Mouse (Mus musculus) liver, embryonic 15.5 days (tissue): Measurements from ENCODE around the gene Zfp109. TPM values are rescaled to one million over a fixed set of nuclear protein-coding genes. Genes with fewer than 3 reads are reported as not detected.
"Not testable (repeated sequence)": the region's sequence is repeated elsewhere in the genome, so short reads cannot be mapped to it uniquely, and the experiment has no call there.

Source experiments
- ATAC-seq: fragments of 200-750 bp; cut with Nextera tagmentation; 2 replicates; pipeline ENCODE4 v1.8.0; 2017; ENCODE audit warnings: moderate number of reproducible peaks, mild to moderate bottlenecking, moderate library complexity; ENCODE audit not compliant: insufficient read depth
- H3K27ac ChIP-seq: fragments of 300-500 bp; sonication (generic); replicated peaks from 2 replicates; pipeline ENCODE4 v1.5.1; 2015; ENCODE audit warnings: mild to moderate bottlenecking, inconsistent platforms
- H3K27me3 ChIP-seq: fragments of 300-500 bp; sonication (generic); 2 replicates; pipeline ENCODE4 v1.6.1; 2015; ENCODE audit warnings: mild to moderate bottlenecking, inconsistent platforms
- H3K36me3 ChIP-seq: fragments of 300-500 bp; sonication (generic); replicated peaks from 2 replicates; pipeline ENCODE4 v1.6.1; 2015; ENCODE audit warnings: moderate library complexity, mild to moderate bottlenecking, inconsistent platforms
- H3K4me1 ChIP-seq: fragments of 300-500 bp; sonication (generic); replicated peaks from 2 replicates; pipeline ENCODE4 v1.6.1; 2015; ENCODE audit warnings: inconsistent platforms
- H3K4me2 ChIP-seq: fragments of 300-500 bp; sonication (generic); 2 replicates; pipeline ENCODE4 v1.6.1; 2015; ENCODE audit warnings: moderate library complexity, mild to moderate bottlenecking, inconsistent platforms
- H3K4me3 ChIP-seq: fragments of 300-500 bp; sonication (generic); replicated peaks from 2 replicates; pipeline ENCODE4 v1.5.1; 2015; ENCODE audit warnings: mild to moderate bottlenecking, inconsistent platforms
- H3K9ac ChIP-seq: fragments of 300-500 bp; sonication (generic); 2 replicates; pipeline ENCODE4 v1.6.1; 2015; ENCODE audit warnings: moderate library complexity, mild to moderate bottlenecking, inconsistent platforms
- H3K9me3 ChIP-seq: fragments of 300-500 bp; sonication (generic); replicated peaks from 2 replicates; pipeline ENCODE4 v1.6.1; 2016; ENCODE audit warnings: inconsistent platforms
- WGBS: fragments of 180-500 bp; shearing (Covaris S2); methylation state at CpG from one replicate; pipeline ENCODE4 v1.1.7; 2015; ENCODE audit warnings: mixed read lengths; ENCODE audit not compliant: insufficient replicate concordance; 5-methylcytosine and 5-hydroxymethylcytosine counted together
- polyA plus RNA-seq: library from polyadenylated mRNA; unstranded; fragments of >200 nt; fragmentation: Nextera tagmentation; extraction: Ambion mirVana; gene quantifications from 2 replicates; pipeline ENCODE4 v1.2.1, GENCODE M21; 2015

Gene Zfp109
- 1.0 and 1.2 TPM in 2 replicates for polyA plus RNA-seq

DNA sequence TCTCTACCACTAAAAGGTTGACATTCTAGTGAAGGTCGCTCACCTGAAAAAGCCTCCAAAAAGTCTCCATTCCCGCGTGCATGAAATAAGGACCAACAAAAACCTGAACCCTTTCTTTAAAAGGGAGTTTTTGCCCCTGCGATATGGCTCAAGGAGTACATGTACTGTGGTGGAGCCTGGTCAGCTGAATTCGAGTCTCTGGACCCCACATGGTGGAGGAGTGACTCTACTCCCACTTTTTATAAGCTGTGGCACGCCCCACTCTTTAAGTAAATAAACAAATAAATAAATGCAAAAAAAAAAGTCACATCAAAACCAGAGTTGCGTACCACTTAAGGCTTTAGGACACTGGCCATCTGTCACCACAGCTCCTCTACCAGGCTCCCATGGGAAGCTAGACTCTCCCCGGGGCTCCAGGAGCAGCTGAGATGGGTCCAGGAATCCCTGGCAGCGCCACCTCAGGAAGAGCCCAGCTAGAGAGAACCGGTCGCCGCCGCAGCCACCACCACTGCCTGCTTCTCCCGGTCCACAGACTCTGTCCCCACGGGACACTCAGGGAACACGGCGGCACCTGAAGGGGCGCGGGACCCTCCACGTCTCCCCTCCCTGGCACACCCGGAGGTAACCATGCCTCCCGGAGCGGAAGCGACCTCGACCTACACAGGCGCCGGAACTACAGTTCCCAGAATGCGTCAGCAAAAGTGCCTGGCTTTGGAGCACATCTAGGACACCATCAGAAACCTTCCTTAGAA is at the start of gene Zfp109:
Gene Zfp109 (minus strand): TSS at position 521 of the 752 bp plus-strand sequence.
- 4% methylated on average over 28 of the region's 28 CpGs for WGBS
- H3K4me3 ChIP-seq = peak within 1 kb of the TSS; percentile 67

DNA sequence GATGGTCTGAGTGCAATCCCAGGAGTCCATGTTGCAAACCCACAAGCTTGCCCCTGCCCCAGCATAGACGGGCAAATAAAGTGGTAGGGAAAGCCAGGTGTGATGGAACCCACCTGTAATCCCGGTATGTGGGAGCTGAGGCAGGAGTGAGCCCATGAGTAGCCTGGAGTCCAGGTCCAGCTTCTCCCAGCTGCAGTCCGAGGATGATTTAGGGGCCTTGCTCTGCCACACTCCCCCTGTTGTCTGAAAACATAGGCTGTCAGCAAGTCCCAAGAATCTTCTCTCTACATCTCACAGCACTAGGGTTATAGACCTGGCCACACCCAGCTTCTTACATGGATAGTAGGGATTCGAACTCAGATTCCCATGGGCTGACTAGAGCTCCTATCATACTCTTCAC is 49.6 kb upstream of the Zfp109 start:
- 63% methylated on average over 4 of the region's 4 CpGs for WGBS
- no peak overlapping the region for H3K4me2 ChIP-seq
- H3K4me3 ChIP-seq = no peak overlapping the region
- peaks cover 15% of the 10 kb centered on the region for H3K36me3 ChIP-seq
- H3K27me3 ChIP-seq = no peaks in the 10 kb centered on the region
- H3K9me3 ChIP-seq = no peaks in the 10 kb centered on the region
- no peak overlapping the region for H3K9ac ChIP-seq
- no peak for ATAC-seq
- no peaks in the 10 kb centered on the region for H3K4me1 ChIP-seq
- H3K27ac ChIP-seq = no peak overlapping the region

More for the DNA sequence above, at the start of gene Zfp109:
- Histone ChIP-seq H3K4me1 (peaks cover 6% of the 10 kb centered on the region; the same call in 1 of the 2 replicates), H3K36me3 (no peaks in the 10 kb centered on the region), H3K9me3 (no peaks in the 10 kb centered on the region), H3K4me2 (peak within 1 kb of the TSS; percentile 70), H3K27me3 (no peaks in the 10 kb centered on the region), H3K27ac (no peak within 1 kb of the TSS), H3K9ac (peak within 1 kb of the TSS; percentile 50; the same call in 1 of the 2 replicates)
- peak; percentile 58 for ATAC-seq

DNA sequence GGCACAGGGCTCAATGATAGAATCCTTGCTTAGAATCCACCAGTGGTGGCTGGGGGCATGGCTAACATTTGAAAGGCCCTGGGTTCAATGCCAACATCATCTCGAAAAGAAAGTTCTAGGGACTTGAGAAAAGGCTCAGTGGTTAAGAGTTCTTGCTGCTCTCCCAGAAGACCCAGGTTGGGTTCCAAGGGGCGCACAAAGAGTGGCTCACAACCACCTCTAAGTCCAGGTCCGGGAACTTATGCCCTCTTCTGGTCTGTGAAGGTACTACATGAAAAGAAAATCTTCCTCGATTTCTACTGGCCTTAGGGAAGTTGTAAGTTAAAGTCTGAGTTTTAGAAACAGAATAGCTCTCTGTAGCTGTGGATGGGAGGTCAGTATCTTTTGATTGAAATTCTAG is 48.7 kb upstream of the Zfp109 start:
- WGBS = 28% methylated on average over 4 of the region's 4 CpGs
- Histone ChIP-seq H3K36me3 (peaks cover 7% of the 10 kb centered on the region; the same call in 1 of the 2 replicates), H3K4me3 (no peak overlapping the region), H3K4me2 (no peak overlapping the region), H3K27me3 (no peaks in the 10 kb centered on the region), H3K4me1 (no peaks in the 10 kb centered on the region), H3K9me3 (no peaks in the 10 kb centered on the region), H3K9ac (no peak overlapping the region), H3K27ac (no peak overlapping the region)
- no peak for ATAC-seq

DNA sequence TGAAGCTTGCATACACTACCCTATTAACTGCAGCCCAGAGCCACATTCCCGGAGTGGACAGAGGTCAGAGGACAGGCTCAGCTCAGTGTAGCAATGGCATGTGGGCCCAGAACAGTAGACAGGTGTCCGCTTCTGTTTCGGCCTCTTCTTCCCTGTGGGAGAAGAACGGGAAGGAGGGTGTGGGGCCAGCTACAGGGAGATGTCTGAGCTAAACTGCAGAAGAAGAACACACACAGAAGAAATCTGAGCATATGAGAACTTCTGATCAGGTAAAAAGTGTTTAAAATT is 43.4 kb upstream of the Zfp109 start:
- no peak for ATAC-seq
- H3K4me2 ChIP-seq = no peak overlapping the region
- 52% methylated on average over 4 of the region's 4 CpGs for WGBS
- no peaks in the 10 kb centered on the region for H3K36me3 ChIP-seq
- H3K4me1 ChIP-seq = no peaks in the 10 kb centered on the region
- H3K27ac ChIP-seq = no peak overlapping the region
- no peaks in the 10 kb centered on the region for H3K9me3 ChIP-seq
- H3K9ac ChIP-seq = no peak overlapping the region
- H3K4me3 ChIP-seq = no peak overlapping the region
- H3K27me3 ChIP-seq = no peaks in the 10 kb centered on the region

DNA sequence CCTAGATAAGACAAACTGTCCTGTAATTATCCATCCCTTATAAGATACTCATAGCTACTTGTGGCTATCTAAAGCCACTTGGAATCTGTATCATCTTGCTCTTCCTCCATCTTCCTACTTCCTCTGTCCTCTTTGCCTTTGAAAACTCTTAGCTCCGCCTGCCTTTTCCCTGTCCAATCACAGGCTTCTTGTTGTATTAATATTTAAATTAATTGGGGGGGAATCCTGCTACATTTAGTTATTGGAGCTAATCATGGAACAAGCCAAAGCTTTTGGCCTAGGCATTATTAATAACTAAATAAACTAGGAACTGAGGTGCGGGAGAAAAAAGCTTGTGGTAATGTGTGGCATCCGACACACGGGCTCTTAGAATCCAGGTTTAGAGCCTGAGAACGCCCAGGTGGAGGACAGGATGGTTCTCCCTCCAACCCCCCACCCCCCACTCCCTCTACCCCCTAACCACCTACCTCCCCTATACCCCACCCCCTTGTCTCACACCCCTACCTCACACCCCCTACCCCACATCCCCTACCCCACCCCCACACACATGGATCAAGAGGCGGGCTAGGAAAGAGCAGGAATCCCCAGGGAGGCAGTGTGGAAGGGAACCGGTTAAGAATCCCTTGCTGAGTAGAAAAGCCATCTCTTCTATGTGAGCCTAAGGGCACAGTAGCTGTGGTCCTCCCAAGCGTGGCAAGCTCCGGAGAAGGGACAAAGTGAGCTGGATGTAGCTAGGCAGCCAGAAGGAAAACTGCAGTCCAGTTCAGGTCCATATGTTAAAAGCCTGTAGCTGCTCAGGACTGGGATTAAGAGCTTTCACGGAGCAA is 42.9 kb upstream of the Zfp109 start:
- Histone ChIP-seq H3K4me2 (no peak overlapping the region), H3K36me3 (no peaks in the 10 kb centered on the region), H3K27ac (no peak overlapping the region), H3K9me3 (no peaks in the 10 kb centered on the region), H3K27me3 (no peaks in the 10 kb centered on the region), H3K4me1 (no peaks in the 10 kb centered on the region), H3K4me3 (no peak overlapping the region), H3K9ac (no peak overlapping the region)
- no peak for ATAC-seq
- 50% methylated on average over 10 of the region's 10 CpGs for WGBS

DNA sequence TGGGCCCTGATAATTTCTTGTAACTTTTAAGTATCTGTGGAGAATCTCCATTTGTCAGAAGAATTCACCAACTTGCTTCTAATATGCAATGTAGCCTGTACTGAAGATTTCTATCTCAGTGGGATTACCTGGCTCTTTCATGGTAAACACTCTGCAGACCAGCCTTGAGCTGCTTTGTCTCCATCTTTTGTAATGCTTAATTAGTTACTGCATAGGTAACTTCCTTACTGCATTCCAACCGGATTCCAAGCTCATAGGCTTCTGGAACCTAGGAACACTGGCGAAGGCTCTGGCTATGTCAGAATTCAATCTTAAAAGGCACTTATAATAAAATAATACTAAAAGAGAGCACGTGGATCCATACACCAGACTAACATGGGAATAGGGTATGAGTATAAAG is 41.4 kb upstream of the Zfp109 start:
- not testable (repeated sequence) for H3K4me2 ChIP-seq, H3K36me3 ChIP-seq, H3K27ac ChIP-seq, H3K9ac ChIP-seq, ATAC-seq, H3K9me3 ChIP-seq, H3K4me3 ChIP-seq, H3K4me1 ChIP-seq, H3K27me3 ChIP-seq
- 56% methylated on average over 3 of the region's 3 CpGs for WGBS

DNA sequence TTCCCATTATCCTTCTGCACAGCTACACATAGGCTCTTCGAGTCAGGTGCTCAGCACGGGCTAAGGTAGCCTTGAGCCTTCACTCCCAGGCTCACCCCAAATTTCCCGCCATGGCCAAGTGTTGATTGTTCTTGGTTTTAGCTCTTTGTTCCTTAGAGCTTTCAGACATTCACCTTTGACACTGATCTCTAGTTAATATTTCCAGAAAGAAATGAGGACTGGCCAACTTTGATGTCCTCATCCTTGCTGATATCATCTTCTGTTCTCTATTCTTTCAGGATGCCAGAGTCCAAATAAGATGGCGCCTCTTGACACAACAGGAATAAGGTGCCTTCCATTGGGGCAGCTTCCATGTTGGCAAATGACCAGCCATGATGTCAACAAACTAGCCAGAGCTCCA is 37.1 kb upstream of the Zfp109 start:
- Histone ChIP-seq H3K9me3 (no peaks in the 10 kb centered on the region), H3K9ac (no peak overlapping the region), H3K4me2 (no peak overlapping the region), H3K27me3 (no peaks in the 10 kb centered on the region), H3K36me3 (0 out of 2 replicates have a peak, but pooled peaks cover 2% of the 10 kb centered on the region), H3K27ac (no peak overlapping the region), H3K4me3 (no peak overlapping the region), H3K4me1 (peaks cover 8% of the 10 kb centered on the region; the same call in 1 of the 2 replicates)
- ATAC-seq = no peak
- 60% methylated on average over 4 of the region's 4 CpGs for WGBS

DNA sequence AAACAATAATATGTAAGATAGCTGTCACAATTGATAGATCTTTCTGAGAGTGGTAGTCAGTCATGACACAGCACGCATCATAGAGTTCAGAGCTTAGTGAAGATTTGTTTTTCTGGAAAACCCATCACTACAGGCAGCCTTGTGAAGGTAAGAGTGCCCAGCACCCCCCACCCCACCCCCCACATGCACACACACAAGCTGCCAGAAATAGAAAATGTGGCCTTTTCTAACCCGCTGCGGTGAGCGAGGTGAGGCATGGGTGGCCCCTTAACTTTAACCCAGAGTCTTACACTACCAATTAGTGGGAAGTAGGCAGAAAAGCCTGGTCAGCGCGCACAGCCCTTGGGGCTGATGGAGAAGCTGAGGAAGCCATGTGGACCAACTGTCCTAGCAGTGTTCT is 33.8 kb upstream of the Zfp109 start:
- 80% methylated on average over 6 of the region's 6 CpGs for WGBS
- Histone ChIP-seq H3K27ac (no peak overlapping the region), H3K36me3 (0 out of 2 replicates have a peak, but pooled peaks cover 2% of the 10 kb centered on the region), H3K4me3 (no peak overlapping the region), H3K4me2 (no peak overlapping the region), H3K9ac (no peak overlapping the region), H3K9me3 (no peaks in the 10 kb centered on the region), H3K4me1 (peaks cover 8% of the 10 kb centered on the region; the same call in 1 of the 2 replicates), H3K27me3 (no peaks in the 10 kb centered on the region)
- ATAC-seq = no peak

DNA sequence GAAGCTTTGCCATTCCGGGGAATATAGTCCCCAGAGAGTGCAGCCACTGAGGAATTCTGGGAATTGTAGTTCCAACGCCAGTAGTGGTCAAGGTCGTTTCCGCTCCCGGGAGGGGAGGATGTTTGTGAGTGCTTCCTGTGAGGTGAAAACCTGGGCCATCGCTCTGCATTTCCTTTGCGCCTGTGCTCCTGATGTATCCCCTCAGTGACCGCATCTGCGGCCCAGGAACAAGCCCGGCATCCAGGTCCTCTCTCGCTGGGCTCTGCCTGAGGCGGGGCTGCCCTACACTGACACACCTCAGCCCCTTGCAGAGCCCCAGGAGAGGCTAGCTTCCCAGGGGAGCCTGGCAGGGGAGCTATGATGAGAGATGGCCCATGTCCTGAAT is 32.9 kb upstream of the Zfp109 start, which contains the start of gene Zfp93:
Gene Zfp93 (plus strand): TSS at position 133 of the 385 bp plus-strand sequence.
- peaks cover 8% of the 10 kb centered on the region; the same call in 1 of the 2 replicates for H3K4me1 ChIP-seq
- H3K9me3 ChIP-seq = no peaks in the 10 kb centered on the region
- peak; percentile 75 for ATAC-seq
- H3K4me3 ChIP-seq = peak within 1 kb of the TSS; percentile 60
- H3K27me3 ChIP-seq = no peaks in the 10 kb centered on the region
- peak within 1 kb of the TSS; percentile 54 for H3K9ac ChIP-seq
- peak within 1 kb of the TSS; percentile 78 for H3K4me2 ChIP-seq
- WGBS = under 1% methylated on average over 12 of the region's 12 CpGs
- H3K27ac ChIP-seq = no peak within 1 kb of the TSS
- 0 out of 2 replicates have a peak, but pooled peaks cover 2% of the 10 kb centered on the region for H3K36me3 ChIP-seq

DNA sequence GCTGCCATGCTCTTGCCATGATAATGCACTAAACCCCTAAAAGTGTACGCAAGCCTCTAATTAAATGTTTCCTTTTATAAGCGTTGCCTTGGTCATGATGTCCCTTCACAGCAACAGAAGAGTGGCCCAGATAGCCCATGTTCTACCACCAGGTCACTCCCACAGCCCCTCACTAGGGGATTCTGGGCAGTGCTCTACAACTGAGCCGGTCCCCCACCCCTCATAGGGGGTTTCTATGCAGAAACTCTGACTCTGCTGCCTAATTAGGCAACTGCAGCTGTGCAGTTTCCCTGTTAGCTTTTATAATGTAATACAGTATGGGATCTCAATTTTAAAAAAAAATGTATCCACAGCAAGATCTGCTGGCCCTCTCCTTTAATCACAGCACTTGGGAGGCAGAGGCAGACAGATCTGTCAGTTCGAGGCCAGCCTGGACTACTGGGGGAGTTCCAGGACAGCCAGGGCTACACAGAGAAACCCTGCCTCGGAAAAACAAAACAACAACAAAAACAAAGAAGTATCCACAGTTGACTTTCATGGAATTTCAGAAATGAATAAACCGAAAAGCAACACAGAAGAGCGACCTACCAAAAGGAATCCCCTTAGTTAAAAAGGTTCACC is 32.4 kb upstream of the Zfp109 start:
- H3K9me3 ChIP-seq = no peaks in the 10 kb centered on the region
- no peaks in the 10 kb centered on the region for H3K27me3 ChIP-seq
- H3K4me2 ChIP-seq = peak overlapping the region; percentile 78
- 32% methylated on average over 7 of the region's 7 CpGs for WGBS
- no peak for ATAC-seq
- H3K36me3 ChIP-seq = no peaks in the 10 kb centered on the region
- no peak overlapping the region for H3K27ac ChIP-seq
- H3K9ac ChIP-seq = peak overlapping the region; percentile 54; the same call in 1 of the 2 replicates
- H3K4me1 ChIP-seq = peaks cover 8% of the 10 kb centered on the region; the same call in 1 of the 2 replicates
- H3K4me3 ChIP-seq = peak overlapping the region; percentile 60

DNA sequence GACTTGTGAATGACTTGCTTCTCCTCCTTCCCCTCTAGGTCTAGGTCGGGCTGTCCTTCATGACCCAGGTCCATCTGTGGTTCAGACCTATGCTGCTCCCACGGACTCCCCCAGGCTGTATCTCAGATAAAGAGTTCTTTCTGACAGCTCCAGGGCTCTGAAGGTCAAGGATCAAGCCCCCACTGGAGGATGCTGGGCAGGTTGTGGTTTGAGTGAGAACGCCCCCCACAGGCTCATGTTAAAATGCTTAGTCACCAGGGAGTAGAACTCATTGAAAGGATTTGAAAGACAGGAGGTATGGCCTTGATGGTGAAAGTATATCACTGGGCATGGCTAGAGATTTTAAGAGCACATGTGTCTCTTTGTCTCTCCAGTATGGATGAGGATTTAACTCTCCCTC is 31.9 kb upstream of the Zfp109 start:
- H3K4me3 ChIP-seq = no peak overlapping the region
- peaks cover 8% of the 10 kb centered on the region; the same call in 1 of the 2 replicates for H3K4me1 ChIP-seq
- no peaks in the 10 kb centered on the region for H3K9me3 ChIP-seq
- WGBS = 47% methylated on average over 3 of the region's 3 CpGs
- H3K9ac ChIP-seq = no peak overlapping the region
- H3K36me3 ChIP-seq = no peaks in the 10 kb centered on the region
- H3K4me2 ChIP-seq = no peak overlapping the region
- no peak overlapping the region for H3K27ac ChIP-seq
- H3K27me3 ChIP-seq = no peaks in the 10 kb centered on the region
- no peak for ATAC-seq
